Comparison of ENCODE assay signal across 8 mouse cellular contexts in genomic region chr5:113471417-113471816, GRCm38 (mm10). TPM values are rescaled to one million over a fixed set of nuclear protein-coding genes. Genes with fewer than 3 reads are reported as not detected.
DNase-seq lines count a peak whose midpoint lies in the region; ATAC-seq and TF ChIP-seq lines count a peak whose summit lies in the region.

No protein-coding gene starts in this region.

- no peak overlapping the region for H3K4me3 ChIP-seq in embryonic facial prominence, embryonic 10.5 days
- H3K4me3 ChIP-seq in liver, embryonic 14.5 days (ENCODE audit: insufficient read depth in 1 of 2, low read depth in 2 of 2, low read length in 2 of 2), result no peak overlapping the region

- TF ChIP-seq EP300 in liver, embryonic 14.5 days (IDR thresholded peaks at IDR 0.05; ENCODE audit: low read depth), result no peak

- no peak overlapping the region for H3K9ac ChIP-seq in liver, embryonic 14.5 days (replicated peaks)

- H3K27me3 ChIP-seq in embryonic facial prominence, embryonic 10.5 days (replicated peaks; ENCODE audit: low read depth, poor library complexity, severe bottlenecking), result 0 out of 2 replicates have a peak, but pooled peaks cover 5% of the 10 kb centered on the region
- H3K27me3 ChIP-seq in liver, embryonic 14.5 days (ENCODE audit: control insufficient read depth, insufficient read depth, low read length), result no peaks in the 10 kb centered on the region

- WGBS in embryonic facial prominence, embryonic 10.5 days, result 42% methylated on average over 4 of the region's 4 CpGs
- 35% methylated on average over 4 of the region's 4 CpGs for WGBS in liver, embryonic 14.5 days (ENCODE audit: insufficient replicate concordance)

- no peaks in the 10 kb centered on the region for H3K9me3 ChIP-seq in embryonic facial prominence, embryonic 10.5 days
- no peaks in the 10 kb centered on the region for H3K9me3 ChIP-seq in liver, embryonic 14.5 days (ENCODE audit: control insufficient read depth, low read length)

- peak; percentile 69 for TF ChIP-seq CTCF in liver, embryonic 14.5 days (IDR thresholded peaks at IDR 0.05; ENCODE audit: low read depth)

- no peak overlapping the region for H3K27ac ChIP-seq in embryonic facial prominence, embryonic 10.5 days (replicated peaks)
- no peak overlapping the region for H3K27ac ChIP-seq in liver, embryonic 14.5 days

- peak; percentile 16 for DNase-seq in ovary, postnatal 10 days (ENCODE audit: low spot score)
- no peak for DNase-seq in ovary, adult 18-20 months (ENCODE audit: low spot score)
- peak; percentile 88 for DNase-seq in adrenal gland, postnatal 14 days
- DNase-seq in embryonic facial prominence, embryonic 10.5 days (ENCODE audit: low spot score), result peak; percentile 82
- DNase-seq in kidney, adult 8-10 months, result peak; percentile 24 to 68
- peak; percentile 3 to 11 (median 11) for DNase-seq in liver, embryonic 14.5 days (ENCODE audit: low read depth in 3 of 3, low spot score in 3 of 3)
- peak; percentile 76 for DNase-seq in right cerebral cortex, postnatal 4 days

- H3K36me3 ChIP-seq in embryonic facial prominence, embryonic 10.5 days (replicated peaks), result no peaks in the 10 kb centered on the region
- no peaks in the 10 kb centered on the region for H3K36me3 ChIP-seq in liver, embryonic 14.5 days (replicated peaks; ENCODE audit: control insufficient read depth, insufficient read depth, low read depth)

- H3K4me1 ChIP-seq in embryonic facial prominence, embryonic 10.5 days, result peaks cover 38% of the 10 kb centered on the region
- no peaks in the 10 kb centered on the region for H3K4me1 ChIP-seq in liver, embryonic 14.5 days (replicated peaks; ENCODE audit: control insufficient read depth in 2 of 2, insufficient read depth in 2 of 2, low read length in 1 of 2)

- H3K4me2 ChIP-seq in liver, embryonic 14.5 days (ENCODE audit: low read depth), result no peak overlapping the region

- no peak for ATAC-seq in liver, embryonic 14.5 days (ENCODE audit: insufficient read depth)
- no peak for ATAC-seq in monocyte, adult 5-6 weeks (replicated peaks; ENCODE audit: insufficient number of reproducible peaks, low FRiP score, low TSS enrichment, poor library complexity, severe bottlenecking)

RNA-seq across cellular contexts. Expression of gene Wscd2, which starts 18.7 kb away (rescaled TPM):
- total RNA-seq in adrenal gland, postnatal 14 days (2021), result 5.1 and 6.5 TPM in 2 replicates
- polyA plus RNA-seq in embryonic facial prominence, embryonic 10.5 days (2016; fragmentation: Nextera tagmentation; extraction: Ambion mirVana), result 4.2 and 5.4 TPM in 2 replicates
- 0.02 and 0.05 TPM in 2 replicates for polyA plus RNA-seq in liver, embryonic 14.5 days (2012; rRNA removed)
- polyA plus RNA-seq in liver, embryonic 14.5 days (2014; fragmentation: Nextera tagmentation; extraction: Ambion mirVana), result not detected in 2 replicates
- total RNA-seq in monocyte, adult 5-6 weeks (2017), result 0.29 to 5.9 TPM (median 1.8 TPM) in 3 replicates
